Mouse (Mus musculus) neural tube, embryonic 13.5 days (tissue): ENCODE data around the gene Lyzl6. TPM values are rescaled to one million over a fixed set of nuclear protein-coding genes. Genes with fewer than 3 reads are reported as not detected.

Source experiments
- ATAC-seq: fragments of 200-750 bp; cut with Nextera tagmentation; 2 replicates; pipeline ENCODE4 v1.8.0; 2017; ENCODE audit warnings: low read depth, mild to moderate bottlenecking, moderate TSS enrichment, moderate library complexity
- H3K27ac ChIP-seq: fragments of 300-500 bp; sonication (generic); replicated peaks from 2 replicates; pipeline ENCODE4 v1.5.1; 2015; ENCODE audit warnings: moderate library complexity, mild to moderate bottlenecking, inconsistent platforms
- H3K27me3 ChIP-seq: fragments of 300-500 bp; sonication (generic); 2 replicates; pipeline ENCODE4 v1.6.1; 2015; ENCODE audit warnings: mild to moderate bottlenecking, inconsistent platforms
- H3K36me3 ChIP-seq: fragments of 300-500 bp; sonication (generic); 2 replicates; pipeline ENCODE4 v1.6.1; 2015; ENCODE audit warnings: mild to moderate bottlenecking, inconsistent platforms
- H3K4me1 ChIP-seq: fragments of 300-500 bp; sonication (generic); replicated peaks from 2 replicates; pipeline ENCODE4 v1.6.1; 2015; ENCODE audit warnings: inconsistent platforms
- H3K4me2 ChIP-seq: fragments of 300-500 bp; sonication (generic); 2 replicates; pipeline ENCODE4 v1.6.1; 2015; ENCODE audit warnings: inconsistent platforms, mild to moderate bottlenecking, moderate library complexity
- H3K4me3 ChIP-seq: fragments of 300-500 bp; sonication (generic); 2 replicates; pipeline ENCODE4 v1.5.1; 2015; ENCODE audit warnings: mild to moderate bottlenecking, inconsistent platforms
- H3K9ac ChIP-seq: fragments of 300-500 bp; sonication (generic); 2 replicates; pipeline ENCODE4 v1.6.1; 2015; ENCODE audit warnings: moderate library complexity, mild to moderate bottlenecking, inconsistent platforms
- H3K9me3 ChIP-seq: fragments of 300-500 bp; sonication (generic); 2 replicates; pipeline ENCODE4 v1.6.1; 2016; ENCODE audit warnings: inconsistent platforms
- WGBS: fragments of 180-500 bp; shearing (Covaris S2); methylation state at CpG from one replicate; pipeline ENCODE4 v1.1.7; 2015; 5-methylcytosine and 5-hydroxymethylcytosine counted together
- polyA plus RNA-seq: library from polyadenylated mRNA; unstranded; fragments of >200 nt; fragmentation: Nextera tagmentation; extraction: Ambion mirVana; gene quantifications from 2 replicates; pipeline ENCODE4 v1.2.1, GENCODE M21; 2015

Gene Lyzl6
- polyA plus RNA-seq, 1 experiment from 2014 or later: not detected

- H3K4me1 ChIP-seq: no peaks in the 10 kb centered on the region
- H3K4me3 ChIP-seq: no peak overlapping the region
- H3K4me2 ChIP-seq: no peak overlapping the region
- 82% methylated on average over 6 of the region's 6 CpGs for WGBS
- no peak for ATAC-seq
- H3K27ac ChIP-seq: no peak overlapping the region
- no peaks in the 10 kb centered on the region for H3K36me3 ChIP-seq
- no peak overlapping the region for H3K9ac ChIP-seq
- peaks cover 24% of the 10 kb centered on the region for H3K27me3 ChIP-seq
- H3K9me3 ChIP-seq: no peaks in the 10 kb centered on the region
These were observed 2.4 kb downstream of the Lyzl6 start for GRCm38 (mm10) chr11:103636261-103636660.

GRCm38 (mm10) chr11:103635481-103635880, 3.2 kb downstream of the Lyzl6 start:
- Histone ChIP-seq H3K9me3 (no peaks in the 10 kb centered on the region), H3K4me1 (no peaks in the 10 kb centered on the region), H3K4me3 (no peak overlapping the region), H3K9ac (no peak overlapping the region), H3K36me3 (no peaks in the 10 kb centered on the region), H3K4me2 (no peak overlapping the region), H3K27ac (no peak overlapping the region), H3K27me3 (peaks cover 17% of the 10 kb centered on the region)
- ATAC-seq: no peak
- WGBS: 74% methylated on average over 3 of the region's 3 CpGs

GRCm38 (mm10) chr11:103634806-103635205, 3.9 kb downstream of the Lyzl6 start:
- no peak overlapping the region for H3K27ac ChIP-seq
- H3K36me3 ChIP-seq: no peaks in the 10 kb centered on the region
- H3K4me1 ChIP-seq: no peaks in the 10 kb centered on the region
- H3K4me3 ChIP-seq: no peak overlapping the region
- no peaks in the 10 kb centered on the region for H3K9me3 ChIP-seq
- no peak overlapping the region for H3K4me2 ChIP-seq
- H3K27me3 ChIP-seq: peaks cover 10% of the 10 kb centered on the region
- ATAC-seq: no peak
- no peak overlapping the region for H3K9ac ChIP-seq
- 86% methylated on average over 7 of the region's 7 CpGs for WGBS

- no peaks in the 10 kb centered on the region for H3K4me1 ChIP-seq
- H3K4me2 ChIP-seq: no peak overlapping the region
- no peak overlapping the region for H3K4me3 ChIP-seq
- H3K9me3 ChIP-seq: no peaks in the 10 kb centered on the region
- no peak overlapping the region for H3K27ac ChIP-seq
- no peak overlapping the region for H3K9ac ChIP-seq
- WGBS: 84% methylated on average over 23 of the region's 23 CpGs
- ATAC-seq: no peak
- H3K36me3 ChIP-seq: no peaks in the 10 kb centered on the region
- no peaks in the 10 kb centered on the region for H3K27me3 ChIP-seq
These were observed 11.2 kb downstream of the Lyzl6 start for GRCm38 (mm10) chr11:103627453-103627852.

- no peak for ATAC-seq
These were observed 17.6 kb downstream of the Lyzl6 start, which contains the start of gene Gm884 for GRCm38 (mm10) chr11:103621040-103621439. Gene Gm884, minus strand, starts transcription at chr11:103621140.

GRCm38 (mm10) chr11:103610772-103611171, 27.9 kb downstream of the Lyzl6 start:
- no peaks in the 10 kb centered on the region for H3K27me3 ChIP-seq
- H3K36me3 ChIP-seq: no peaks in the 10 kb centered on the region
- H3K4me3 ChIP-seq: no peak overlapping the region
- no peak overlapping the region for H3K9ac ChIP-seq
- WGBS: 97% methylated on average over 2 of the region's 2 CpGs
- no peaks in the 10 kb centered on the region for H3K9me3 ChIP-seq
- no peak for ATAC-seq
- H3K27ac ChIP-seq: no peak overlapping the region
- no peaks in the 10 kb centered on the region for H3K4me1 ChIP-seq
- no peak overlapping the region for H3K4me2 ChIP-seq

More at GRCm38 (mm10) chr11:103621040-103621439, 17.6 kb downstream of the Lyzl6 start, which contains the start of gene Gm884:
- no peaks in the 10 kb centered on the region for H3K27me3 ChIP-seq
- H3K4me1 ChIP-seq: no peaks in the 10 kb centered on the region
- H3K36me3 ChIP-seq: no peaks in the 10 kb centered on the region
- H3K4me3 ChIP-seq: no peak within 1 kb of the TSS
- no peak within 1 kb of the TSS for H3K27ac ChIP-seq
- no peaks in the 10 kb centered on the region for H3K9me3 ChIP-seq
- no peak within 1 kb of the TSS for H3K9ac ChIP-seq
- H3K4me2 ChIP-seq: no peak within 1 kb of the TSS
- 84% methylated on average over 9 of the region's 9 CpGs for WGBS

- no peaks in the 10 kb centered on the region for H3K9me3 ChIP-seq
- no peaks in the 10 kb centered on the region for H3K4me1 ChIP-seq
- no peaks in the 10 kb centered on the region for H3K36me3 ChIP-seq
- H3K27ac ChIP-seq: no peak overlapping the region
- WGBS: 67% methylated on average over 5 of the region's 5 CpGs
- no peak overlapping the region for H3K9ac ChIP-seq
- no peak for ATAC-seq
- no peaks in the 10 kb centered on the region for H3K27me3 ChIP-seq
- no peak overlapping the region for H3K4me3 ChIP-seq
- no peak overlapping the region for H3K4me2 ChIP-seq
These were observed 32.1 kb downstream of the Lyzl6 start for GRCm38 (mm10) chr11:103606611-103607010.

Other genes starting within 250 kb of the Lyzl6 start
- gene Plekhm1, start 226.2 kb downstream of the Lyzl6 start, polyA plus RNA-seq: 8.7 TPM in 2 replicates
- not detected in 2 replicates for gene Lrrc37a, start 134.3 kb downstream of the Lyzl6 start, polyA plus RNA-seq
- not detected in 2 replicates for gene Gm884, start 17.8 kb downstream of the Lyzl6 start, polyA plus RNA-seq
- not detected in 2 replicates for gene Rprml, start 10.7 kb upstream of the Lyzl6 start, polyA plus RNA-seq
- 80.6 and 82.1 TPM in 2 replicates for gene Gosr2, start 59.0 kb upstream of the Lyzl6 start, polyA plus RNA-seq
- gene Wnt9b, start 110.9 kb upstream of the Lyzl6 start, polyA plus RNA-seq: not detected in 2 replicates
- gene Wnt3, start 135.3 kb upstream of the Lyzl6 start, polyA plus RNA-seq: 8.1 and 9.2 TPM in 2 replicates